Mouse (Mus musculus): ENCODE measurements at regions not wholly inside any gene's neighbourhood (a gene's known extent, or its start where the extent isn't known, plus 50 kb on each side); places are given as distances from the start of the nearest gene placed in this dataset.

DNA sequence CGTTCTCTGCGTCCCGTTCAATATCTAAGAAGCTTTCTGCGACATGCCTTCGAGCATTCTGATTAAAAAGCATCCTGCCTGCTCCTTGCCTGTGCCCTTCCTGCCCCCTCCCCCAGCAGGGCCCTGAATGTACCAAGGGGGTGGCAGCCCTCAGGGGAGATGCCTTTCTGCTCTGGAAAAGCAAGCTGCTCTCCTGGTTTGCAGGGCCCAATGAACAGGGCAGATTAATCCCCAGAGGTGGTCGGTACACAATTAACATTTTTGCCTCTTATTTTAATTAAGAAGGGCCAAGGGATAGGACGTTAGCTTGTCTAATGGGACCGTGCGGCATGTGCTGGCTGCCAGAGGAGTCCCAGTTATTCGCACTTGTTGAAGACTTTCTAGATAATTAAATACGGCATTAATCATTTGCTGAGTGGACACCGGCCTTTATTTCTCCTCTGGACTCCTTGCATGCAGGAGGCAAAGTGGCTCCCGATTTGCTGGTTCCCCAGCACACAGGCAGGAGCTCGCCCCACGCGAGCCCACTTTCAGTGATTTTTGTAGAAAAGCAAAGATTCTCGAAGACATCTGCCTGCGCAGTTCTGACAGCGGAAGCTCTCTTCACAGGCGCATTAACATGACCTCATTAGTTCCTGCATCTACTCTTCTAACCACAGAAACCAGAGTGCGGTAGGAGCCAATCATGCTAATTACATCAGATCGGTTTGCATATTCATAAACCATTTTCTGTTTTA, 336.8 kb upstream of the 4930535I16Rik start:
- Histone ChIP-seq H3K27ac (ENCODE audit: insufficient read depth, low read length) (no peak overlapping the region), H3K4me3 (ENCODE audit: insufficient read depth, low read length) (no peak overlapping the region), H3K4me1 (ENCODE audit: control insufficient read depth, insufficient read depth, low read length) (no peaks in the 10 kb centered on the region)
- TF ChIP-seq POLR2A (IDR thresholded peaks at IDR 0.05; ENCODE audit: extremely low read depth, insufficient read depth, low read length) (no peak), CTCF (IDR thresholded peaks at IDR 0.05; ENCODE audit: extremely low read depth, insufficient read depth, low read length) (no peak)

DNA sequence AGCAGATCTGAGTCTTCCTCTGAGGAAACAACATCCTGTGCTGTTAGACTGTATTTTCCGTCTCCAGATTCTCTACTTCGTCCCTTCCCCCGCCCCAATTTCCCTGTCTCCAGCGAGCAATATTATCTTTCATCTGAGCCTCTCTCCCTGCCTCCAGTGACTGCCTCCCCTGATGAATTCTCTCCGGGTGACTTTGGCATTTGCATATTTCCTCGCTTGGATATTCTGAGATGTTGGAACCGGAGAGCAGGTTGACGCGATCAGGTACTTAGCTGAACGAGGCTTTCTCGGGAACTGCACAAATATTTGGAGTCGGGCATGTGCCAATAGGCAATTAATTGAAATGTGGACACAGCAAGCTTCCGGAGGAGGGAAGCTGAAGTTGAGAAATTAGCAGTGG, 323.8 kb upstream of the 4930535I16Rik start:
- H3K4me1 ChIP-seq (ENCODE audit: control insufficient read depth, insufficient read depth, low read length), result no peaks in the 10 kb centered on the region
- TF ChIP-seq POLR2A (IDR thresholded peaks at IDR 0.05; ENCODE audit: extremely low read depth, insufficient read depth, low read length) (no peak), CTCF (IDR thresholded peaks at IDR 0.05; ENCODE audit: extremely low read depth, insufficient read depth, low read length) (no peak)
- no peak overlapping the region for H3K4me3 ChIP-seq (ENCODE audit: insufficient read depth, low read length)
- H3K27ac ChIP-seq (ENCODE audit: insufficient read depth, low read length), result no peak overlapping the region

DNA sequence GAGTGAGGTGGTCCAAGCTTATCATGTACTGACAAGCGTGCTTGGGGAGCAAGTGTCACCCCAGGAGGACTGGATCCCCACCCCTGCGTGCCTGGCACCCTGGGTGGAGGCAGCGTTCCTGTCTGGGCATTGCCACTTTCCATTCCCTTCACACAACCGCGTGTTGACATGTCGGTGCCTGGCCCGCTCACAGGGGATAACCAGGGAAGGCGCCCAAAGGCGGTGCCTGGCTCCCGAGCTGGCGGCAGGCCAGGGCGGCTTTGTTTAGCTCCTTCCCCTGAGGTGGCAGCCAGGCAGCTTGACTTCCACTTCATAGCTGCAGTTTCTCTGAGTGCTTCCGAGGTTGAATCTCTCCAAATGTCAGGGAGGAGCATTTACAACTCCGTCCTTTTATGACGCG, 318.7 kb upstream of the 4930535I16Rik start:
- Histone ChIP-seq H3K27ac (ENCODE audit: insufficient read depth, low read length) (no peak overlapping the region), H3K4me3 (ENCODE audit: insufficient read depth, low read length) (no peak overlapping the region), H3K4me1 (ENCODE audit: control insufficient read depth, insufficient read depth, low read length) (no peaks in the 10 kb centered on the region)
- TF ChIP-seq CTCF (IDR thresholded peaks at IDR 0.05; ENCODE audit: extremely low read depth, insufficient read depth, low read length), result no peak
- TF ChIP-seq POLR2A (IDR thresholded peaks at IDR 0.05; ENCODE audit: extremely low read depth, insufficient read depth, low read length), result no peak

DNA sequence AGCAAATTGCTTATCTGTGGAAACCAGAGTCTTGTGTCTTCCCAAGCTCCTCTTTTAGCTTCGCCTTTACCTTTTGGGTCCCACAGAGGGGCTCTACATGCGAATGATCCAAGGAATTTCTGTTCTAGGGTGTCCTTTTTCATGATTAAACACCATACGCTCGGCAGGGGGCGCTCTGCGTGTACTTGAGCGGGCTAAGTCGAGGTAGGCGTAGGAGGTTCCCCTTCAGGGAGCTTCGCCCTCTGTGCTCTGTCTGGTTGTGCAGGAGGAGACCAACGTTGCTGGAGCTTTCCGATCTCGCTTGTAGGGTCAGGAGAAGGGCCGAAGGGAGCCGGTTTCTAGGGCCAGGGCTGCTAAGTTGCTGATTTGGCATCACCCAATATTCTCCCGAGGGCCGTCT, 310.7 kb upstream of the 4930535I16Rik start:
- H3K4me3 ChIP-seq (ENCODE audit: insufficient read depth, low read length), result no peak overlapping the region
- no peaks in the 10 kb centered on the region for H3K4me1 ChIP-seq (ENCODE audit: control insufficient read depth, insufficient read depth, low read length)
- no peak overlapping the region for H3K27ac ChIP-seq (ENCODE audit: insufficient read depth, low read length)
- TF ChIP-seq POLR2A (IDR thresholded peaks at IDR 0.05; ENCODE audit: extremely low read depth, insufficient read depth, low read length), result no peak
- TF ChIP-seq CTCF (IDR thresholded peaks at IDR 0.05; ENCODE audit: extremely low read depth, insufficient read depth, low read length), result peak; percentile 73

DNA sequence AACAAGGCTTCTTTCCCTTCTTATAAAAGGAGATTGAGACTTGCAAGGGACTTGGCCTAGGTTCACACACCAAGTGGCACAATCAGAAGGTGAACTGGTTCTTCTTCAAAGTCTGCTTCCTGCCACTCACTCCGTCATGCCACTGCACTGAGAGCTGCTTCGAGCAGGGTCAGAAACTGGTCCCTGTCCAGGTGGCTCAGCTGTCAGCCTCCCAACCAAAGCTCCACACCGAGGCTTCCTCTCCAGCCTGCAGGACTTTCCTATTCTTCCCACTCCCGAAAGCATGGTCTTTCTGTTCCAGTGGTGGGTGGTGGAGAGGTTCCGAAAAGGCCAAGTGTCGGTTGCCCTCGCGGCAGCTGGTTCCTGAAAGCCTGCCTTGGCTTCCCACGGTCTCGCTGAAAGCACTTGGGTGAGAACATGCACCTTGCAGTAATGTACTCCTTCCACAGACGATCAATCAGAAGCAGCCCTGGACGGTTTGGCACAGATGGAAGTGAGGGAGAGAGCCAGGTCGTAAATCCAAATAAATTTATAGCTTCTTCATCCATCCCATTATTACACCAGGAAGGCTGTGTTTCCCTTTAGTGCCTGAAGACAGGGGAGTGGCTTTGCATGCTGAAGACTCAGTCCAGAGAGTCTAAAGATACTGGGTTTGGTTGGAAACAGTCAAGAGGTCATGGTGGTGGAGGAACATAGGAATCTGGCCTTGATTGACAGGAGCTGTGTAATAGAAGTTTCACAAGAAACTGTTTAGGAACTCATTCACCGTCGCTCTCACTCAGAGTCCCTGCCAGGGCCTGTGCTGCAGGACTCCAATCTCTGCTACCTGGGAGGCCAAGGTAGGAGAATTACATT, 306.1 kb upstream of the 4930535I16Rik start:
- no peak overlapping the region for H3K4me3 ChIP-seq (ENCODE audit: insufficient read depth, low read length)
- no peak for TF ChIP-seq POLR2A (IDR thresholded peaks at IDR 0.05; ENCODE audit: extremely low read depth, insufficient read depth, low read length)
- H3K4me1 ChIP-seq (ENCODE audit: control insufficient read depth, insufficient read depth, low read length), result no peaks in the 10 kb centered on the region
- no peak overlapping the region for H3K27ac ChIP-seq (ENCODE audit: insufficient read depth, low read length)

DNA sequence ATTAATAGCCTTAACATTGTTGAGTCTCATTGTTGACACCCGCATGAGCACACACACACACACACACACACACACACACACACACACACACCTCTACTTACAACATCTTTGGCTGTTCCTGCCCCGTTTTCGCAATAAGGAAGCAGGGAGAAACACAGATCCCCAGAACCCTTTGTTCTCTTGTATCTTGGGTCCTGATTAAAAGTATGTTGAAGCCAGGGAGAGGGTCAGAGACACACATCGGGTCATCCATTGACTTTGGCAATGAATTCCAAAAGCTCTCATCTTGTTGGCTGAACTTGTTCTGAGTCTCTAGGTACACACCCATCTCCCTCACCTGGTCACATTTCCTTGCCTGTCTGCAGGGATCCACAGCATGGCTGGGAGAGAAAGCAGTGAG, 303.9 kb upstream of the 4930535I16Rik start:
- no peak for TF ChIP-seq POLR2A (IDR thresholded peaks at IDR 0.05; ENCODE audit: extremely low read depth, insufficient read depth, low read length)
- no peak for TF ChIP-seq CTCF (IDR thresholded peaks at IDR 0.05; ENCODE audit: extremely low read depth, insufficient read depth, low read length)
- no peak overlapping the region for H3K4me3 ChIP-seq (ENCODE audit: insufficient read depth, low read length)
- H3K27ac ChIP-seq (ENCODE audit: insufficient read depth, low read length), result no peak overlapping the region
- H3K4me1 ChIP-seq (ENCODE audit: control insufficient read depth, insufficient read depth, low read length), result no peaks in the 10 kb centered on the region

DNA sequence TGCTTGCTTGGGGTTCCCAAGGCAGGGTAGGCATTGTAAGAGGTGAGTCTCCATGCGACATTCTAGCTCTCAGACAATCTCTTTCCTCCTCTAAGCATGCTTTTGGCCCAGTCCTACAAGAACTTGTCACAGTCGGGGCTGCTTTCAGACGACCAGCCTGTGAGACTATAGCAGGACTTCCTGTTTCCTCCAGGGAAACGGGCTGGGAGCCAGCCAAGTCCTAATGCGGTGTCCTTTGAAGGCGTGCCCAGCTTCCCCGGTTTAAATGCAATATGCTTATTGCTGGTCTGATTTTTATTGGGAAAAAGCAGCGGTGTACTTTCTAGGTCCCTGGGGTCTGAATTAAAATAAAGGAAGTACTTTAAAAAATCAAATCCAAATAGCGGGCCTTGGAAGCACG, 299.4 kb upstream of the 4930535I16Rik start:
- Histone ChIP-seq H3K4me3 (ENCODE audit: insufficient read depth, low read length) (no peak overlapping the region), H3K27ac (ENCODE audit: insufficient read depth, low read length) (no peak overlapping the region), H3K4me1 (ENCODE audit: control insufficient read depth, insufficient read depth, low read length) (no peaks in the 10 kb centered on the region)
- no peak for TF ChIP-seq CTCF (IDR thresholded peaks at IDR 0.05; ENCODE audit: extremely low read depth, insufficient read depth, low read length)
- TF ChIP-seq POLR2A (IDR thresholded peaks at IDR 0.05; ENCODE audit: extremely low read depth, insufficient read depth, low read length), result no peak

DNA sequence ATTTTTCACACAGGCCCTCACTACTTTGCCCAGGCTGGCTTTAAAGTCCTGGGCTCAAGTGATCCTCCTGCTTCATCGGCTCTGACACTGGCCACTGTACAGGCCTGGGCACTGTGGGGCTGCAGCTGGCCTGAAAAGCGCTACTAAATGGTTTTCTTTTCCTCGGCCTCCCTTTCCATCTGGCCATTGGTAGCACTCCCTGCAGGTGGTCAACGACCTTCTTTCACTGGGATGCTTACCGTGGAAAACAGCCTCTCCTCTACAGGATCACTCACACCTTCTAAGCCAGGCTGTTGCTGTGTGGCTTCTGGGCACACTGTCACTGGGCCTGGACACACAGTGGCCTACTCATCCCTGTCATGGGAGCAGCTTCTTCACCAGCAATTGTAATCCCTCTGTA, 298.5 kb upstream of the 4930535I16Rik start:
- no peak overlapping the region for H3K27ac ChIP-seq (ENCODE audit: insufficient read depth, low read length)
- no peaks in the 10 kb centered on the region for H3K4me1 ChIP-seq (ENCODE audit: control insufficient read depth, insufficient read depth, low read length)
- H3K4me3 ChIP-seq (ENCODE audit: insufficient read depth, low read length), result no peak overlapping the region
- no peak for TF ChIP-seq POLR2A (IDR thresholded peaks at IDR 0.05; ENCODE audit: extremely low read depth, insufficient read depth, low read length)

DNA sequence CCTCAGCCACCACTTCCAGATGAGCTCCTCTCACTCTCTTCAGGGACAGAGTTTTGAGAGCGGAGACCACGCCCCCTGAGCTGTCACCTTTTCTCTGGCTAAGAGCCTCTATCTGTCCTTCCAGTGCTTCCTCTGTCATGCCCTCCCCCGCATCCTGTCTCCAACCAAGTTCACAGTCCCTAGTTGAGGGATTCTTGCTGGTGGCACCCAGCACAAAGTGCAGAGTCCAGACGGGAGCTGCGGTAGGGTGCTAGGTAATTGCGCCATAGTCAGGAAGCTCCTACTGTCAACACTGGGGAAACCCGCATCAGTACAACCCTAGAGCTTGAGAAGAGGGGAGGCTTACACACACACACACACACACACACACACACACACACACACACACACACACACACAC, 297.3 kb upstream of the 4930535I16Rik start:
- Histone ChIP-seq H3K4me3 (ENCODE audit: insufficient read depth, low read length) (no peak overlapping the region), H3K4me1 (ENCODE audit: control insufficient read depth, insufficient read depth, low read length) (no peaks in the 10 kb centered on the region), H3K27ac (ENCODE audit: insufficient read depth, low read length) (no peak overlapping the region)
- no peak for TF ChIP-seq POLR2A (IDR thresholded peaks at IDR 0.05; ENCODE audit: extremely low read depth, insufficient read depth, low read length)
- TF ChIP-seq CTCF (IDR thresholded peaks at IDR 0.05; ENCODE audit: extremely low read depth, insufficient read depth, low read length), result no peak

DNA sequence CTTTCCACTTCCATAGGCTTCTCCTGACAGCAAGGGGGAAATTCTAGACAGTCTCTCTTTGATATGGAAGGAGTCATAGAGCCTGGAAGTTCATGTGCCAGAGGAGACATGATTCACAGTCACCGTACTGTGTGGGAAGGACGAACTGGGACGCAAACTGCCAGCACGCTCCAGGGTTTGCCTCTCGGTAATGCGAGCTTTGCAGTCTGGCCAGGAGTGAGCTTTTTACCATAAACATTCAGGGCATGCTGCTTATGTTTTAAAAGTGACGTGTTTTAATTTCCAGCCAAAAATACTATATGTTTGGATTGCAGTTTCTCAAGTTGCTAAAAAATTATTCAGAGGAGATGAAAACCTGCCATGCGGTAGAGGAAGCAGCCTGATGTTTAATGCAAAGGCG, 292.3 kb upstream of the 4930535I16Rik start:
- TF ChIP-seq CTCF (IDR thresholded peaks at IDR 0.05; ENCODE audit: extremely low read depth, insufficient read depth, low read length), result no peak
- no peak for TF ChIP-seq POLR2A (IDR thresholded peaks at IDR 0.05; ENCODE audit: extremely low read depth, insufficient read depth, low read length)

More for the DNA sequence above, 292.3 kb upstream of the 4930535I16Rik start:
- H3K4me3 ChIP-seq (ENCODE audit: insufficient read depth, low read length), result no peak overlapping the region
- 0 out of 2 replicates have a peak, but pooled peaks cover 2% of the 10 kb centered on the region for H3K4me1 ChIP-seq (ENCODE audit: control insufficient read depth, insufficient read depth, low read length)
- H3K27ac ChIP-seq (ENCODE audit: insufficient read depth, low read length), result no peak overlapping the region

Measured in cortical plate, adult 2 months (tissue).